Mouse (Mus musculus) liver, adult (tissue): ENCODE measurements around the gene Cdc42bpa.

Source experiments
- GATA4 ChIP-seq: IDR thresholded peaks from 2 replicates; pipeline ENCODE4 v1.6.1; 2014; ENCODE audit warnings: mild to moderate bottlenecking, low read length; ENCODE audit not compliant: insufficient replicate concordance

Gene Cdc42bpa

DNA sequence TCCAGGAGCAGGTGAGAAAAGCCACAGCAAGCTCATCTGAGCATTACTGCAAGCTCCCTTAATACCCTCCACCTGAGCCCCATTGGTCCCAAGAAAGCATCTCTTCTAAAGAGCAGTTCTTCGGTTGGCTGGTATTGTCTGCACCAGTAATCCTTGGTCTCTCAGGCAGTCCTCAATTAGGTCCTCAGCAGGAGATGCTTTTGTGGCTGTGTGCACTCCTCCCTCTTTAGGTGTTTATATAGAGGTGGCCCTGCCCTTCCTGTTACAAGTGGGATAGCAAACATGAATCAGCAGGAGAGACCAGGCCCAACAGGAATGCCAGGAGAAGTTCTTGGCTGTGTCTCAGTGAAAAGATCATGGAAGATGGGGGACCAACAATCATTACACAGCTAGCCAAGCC, 23.9 kb downstream of the Cdc42bpa start:
- TF ChIP-seq GATA4, result no peak

DNA sequence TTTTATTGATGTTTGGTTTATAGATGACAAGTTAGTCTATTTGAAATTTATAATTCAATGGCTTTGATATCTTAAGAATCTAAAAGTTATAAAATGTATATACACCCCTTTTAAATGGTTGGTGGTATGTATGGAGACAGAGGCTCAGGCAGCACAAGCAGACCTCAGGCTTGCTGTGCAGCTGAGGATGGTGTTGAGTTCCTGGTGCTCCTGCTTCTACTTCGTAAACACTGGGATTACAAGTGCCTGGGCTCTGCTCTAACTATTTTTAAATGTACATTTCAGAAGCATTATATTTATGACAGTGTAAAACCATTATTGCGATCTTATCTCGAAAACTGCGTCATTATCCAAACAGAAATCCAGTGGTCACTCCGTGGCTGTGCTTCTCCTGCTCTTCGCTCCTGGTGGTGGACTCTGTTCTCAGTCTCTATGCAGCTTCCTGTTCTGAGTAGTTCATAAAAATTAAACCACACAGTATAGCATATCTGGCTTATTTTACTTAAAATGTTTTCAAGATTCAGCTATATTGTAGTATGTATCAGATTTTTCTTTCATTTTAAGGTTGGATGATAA, 31.5 kb downstream of the Cdc42bpa start:
- 0 out of 2 replicates have a peak, but pooled peaks have one; percentile 13 for TF ChIP-seq GATA4

DNA sequence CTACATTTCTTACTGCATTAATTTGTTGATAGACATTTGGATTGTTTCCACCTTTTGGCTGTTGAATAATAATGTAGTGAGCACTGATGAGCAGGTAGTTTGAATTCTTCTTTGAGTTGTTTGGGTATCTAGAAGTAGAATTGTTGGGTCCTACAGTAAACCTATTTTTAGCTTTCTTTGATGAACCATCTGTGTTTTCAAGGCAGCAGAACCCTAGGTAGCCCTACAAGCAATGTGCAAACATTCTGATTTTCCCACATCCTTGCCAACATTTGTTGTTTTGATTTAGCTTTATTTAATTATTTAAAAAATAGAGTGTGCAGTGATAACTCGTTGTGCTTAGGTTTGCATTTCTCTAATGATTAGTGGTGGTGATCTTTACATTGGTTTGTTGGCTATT, 32.0 kb downstream of the Cdc42bpa start:
- no peak for TF ChIP-seq GATA4

DNA sequence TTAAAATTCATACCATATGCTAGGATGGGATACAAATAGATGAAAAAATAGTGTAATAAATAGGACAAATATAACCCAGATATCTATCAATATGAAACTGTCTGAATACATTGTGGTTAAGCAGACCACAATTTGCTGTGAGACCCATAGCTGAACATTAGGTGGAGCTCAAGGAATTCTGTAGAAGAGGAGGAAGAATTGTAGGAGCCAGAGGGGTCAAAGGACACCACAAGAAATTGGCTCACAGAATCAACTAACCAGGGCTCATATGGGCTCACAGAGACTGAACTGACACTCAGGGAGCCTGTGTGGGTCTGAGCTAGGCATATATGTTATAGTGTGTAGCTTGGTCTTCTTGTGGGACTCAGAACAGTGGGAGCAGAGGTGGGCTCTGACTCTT, 47.8 kb downstream of the Cdc42bpa start:
- TF ChIP-seq GATA4, result no peak

DNA sequence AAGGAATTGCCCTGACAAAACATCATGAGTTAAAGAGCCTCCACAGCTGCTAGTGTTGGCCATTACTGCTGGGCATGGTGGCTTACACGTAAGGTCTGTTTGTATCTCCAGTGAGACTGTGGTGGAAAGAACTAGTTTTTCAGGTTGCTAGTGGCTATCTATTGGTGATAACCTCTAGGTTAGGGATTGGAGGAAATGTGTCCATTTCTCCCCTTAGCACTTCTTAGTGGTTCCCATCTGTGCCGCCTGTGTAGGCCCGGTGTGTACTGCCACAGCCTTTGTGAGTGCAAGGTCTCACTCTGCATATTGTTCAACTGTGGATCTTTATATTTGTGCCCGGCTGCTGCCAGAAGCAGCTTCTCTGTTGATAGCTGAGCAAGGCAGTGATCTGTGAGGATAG, 53.2 kb downstream of the Cdc42bpa start:
- no peak for TF ChIP-seq GATA4

DNA sequence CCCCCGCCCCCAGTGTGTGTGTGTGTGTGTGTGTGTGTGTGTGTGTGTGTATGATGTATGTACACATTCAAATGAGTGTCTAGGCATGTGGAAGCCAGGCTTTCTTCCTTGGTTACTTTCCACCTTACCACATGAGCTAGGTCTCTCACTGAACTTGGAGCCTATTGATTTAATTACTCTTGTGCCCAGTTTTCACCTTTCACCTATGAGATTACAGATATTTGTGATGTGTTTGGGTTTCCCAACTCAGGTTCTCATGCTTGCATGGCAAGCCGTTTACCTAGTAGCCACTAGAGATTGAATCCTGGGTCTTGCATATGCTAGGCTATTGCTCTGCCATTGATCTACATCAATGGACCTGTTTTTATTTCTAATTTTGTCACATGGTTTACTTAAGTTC, 57.9 kb downstream of the Cdc42bpa start:
- TF ChIP-seq GATA4, result 0 out of 2 replicates have a peak, but pooled peaks have one; percentile 9

DNA sequence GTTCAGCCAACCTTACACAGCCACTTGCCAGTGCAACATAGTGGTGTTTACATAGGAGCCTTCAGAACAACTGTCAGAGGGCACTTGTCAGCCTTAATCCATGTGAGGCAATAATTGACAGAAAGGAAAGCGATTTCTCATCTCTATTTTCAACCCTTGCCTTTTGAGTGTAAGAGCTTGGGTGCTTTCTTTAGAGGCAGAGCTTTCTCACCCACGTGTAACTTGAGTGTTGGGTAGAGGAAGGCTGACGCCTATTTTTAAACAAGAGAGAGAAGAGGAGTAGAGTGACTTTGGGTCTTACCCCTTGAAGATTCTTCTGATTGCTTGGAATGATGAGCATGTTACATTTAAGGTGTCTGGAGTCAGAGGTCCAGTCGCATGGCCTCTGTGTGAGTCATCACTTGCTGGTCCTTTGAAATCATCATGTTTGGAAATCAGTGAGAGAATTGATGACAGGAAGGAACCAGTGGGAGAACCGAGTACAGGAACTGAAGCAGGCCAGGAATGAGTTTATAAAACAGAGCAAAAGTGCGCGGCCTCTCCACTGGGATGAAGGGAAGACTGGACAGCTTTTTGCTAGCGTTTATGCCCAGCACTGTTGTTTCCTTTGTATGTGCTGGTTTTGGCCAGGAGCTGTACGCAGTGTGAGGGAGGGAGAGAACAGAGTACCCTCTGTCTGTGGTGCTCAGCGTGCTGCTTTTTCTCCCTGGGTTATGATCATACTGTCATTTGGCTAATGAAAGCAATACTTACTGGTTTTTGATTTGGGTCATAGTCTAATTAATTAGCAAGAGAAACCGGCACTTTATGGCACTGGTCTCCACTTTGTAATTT, 61.4 kb downstream of the Cdc42bpa start:
- no peak for TF ChIP-seq GATA4

DNA sequence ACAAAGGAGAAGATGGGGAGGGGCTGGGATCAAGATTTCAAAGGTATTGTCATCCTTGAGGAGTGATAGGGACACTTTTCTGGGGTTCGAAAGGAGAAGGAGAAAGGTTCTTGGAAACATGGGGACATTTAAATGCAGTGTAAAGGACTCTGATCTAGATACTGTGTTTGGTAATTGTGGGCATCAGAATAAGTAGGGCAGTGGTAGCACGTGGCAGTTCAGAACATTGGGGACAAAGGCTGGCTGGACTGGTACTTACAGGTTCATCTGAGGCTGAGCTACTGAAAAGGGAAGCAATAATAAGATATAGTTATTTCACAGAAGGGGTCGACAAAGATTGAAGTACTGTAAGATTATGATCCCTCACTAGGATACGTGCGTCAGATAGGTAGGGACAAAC, 63.2 kb downstream of the Cdc42bpa start:
- TF ChIP-seq GATA4, result no peak

DNA sequence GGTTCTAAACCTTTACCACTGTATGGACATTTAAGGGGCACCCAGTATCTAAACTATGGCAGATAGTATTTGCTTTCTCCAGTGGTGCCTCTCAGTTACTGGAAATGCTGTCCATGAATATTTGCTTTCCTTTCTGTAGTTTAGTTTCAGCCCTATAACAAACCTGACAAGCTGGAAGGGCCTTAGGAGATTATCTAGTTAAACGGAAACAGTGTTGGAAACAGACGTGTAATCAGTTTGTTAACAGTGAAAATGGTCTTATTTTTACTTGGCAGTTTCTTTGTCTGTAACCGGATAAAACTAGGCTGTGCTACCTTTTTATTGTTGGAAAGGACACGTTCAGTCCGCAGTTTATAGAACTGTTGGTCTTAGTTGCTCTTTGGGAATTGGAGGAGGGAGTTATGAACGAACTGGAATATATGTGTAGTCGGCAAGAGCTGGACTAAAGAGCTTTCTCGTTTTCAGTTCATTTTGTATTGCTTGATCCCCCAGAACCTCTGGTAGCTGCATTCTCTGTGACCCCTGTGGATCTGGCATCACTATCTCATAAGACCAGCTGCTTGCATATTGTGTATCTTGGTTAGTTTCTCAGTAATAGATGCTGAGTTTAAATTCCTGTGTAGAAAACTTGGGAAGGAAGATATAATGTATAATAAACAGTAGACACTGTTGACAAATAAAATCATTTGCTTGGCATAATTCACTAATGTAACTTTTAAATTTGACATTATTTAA, 70.5 kb downstream of the Cdc42bpa start:
- no peak for TF ChIP-seq GATA4

DNA sequence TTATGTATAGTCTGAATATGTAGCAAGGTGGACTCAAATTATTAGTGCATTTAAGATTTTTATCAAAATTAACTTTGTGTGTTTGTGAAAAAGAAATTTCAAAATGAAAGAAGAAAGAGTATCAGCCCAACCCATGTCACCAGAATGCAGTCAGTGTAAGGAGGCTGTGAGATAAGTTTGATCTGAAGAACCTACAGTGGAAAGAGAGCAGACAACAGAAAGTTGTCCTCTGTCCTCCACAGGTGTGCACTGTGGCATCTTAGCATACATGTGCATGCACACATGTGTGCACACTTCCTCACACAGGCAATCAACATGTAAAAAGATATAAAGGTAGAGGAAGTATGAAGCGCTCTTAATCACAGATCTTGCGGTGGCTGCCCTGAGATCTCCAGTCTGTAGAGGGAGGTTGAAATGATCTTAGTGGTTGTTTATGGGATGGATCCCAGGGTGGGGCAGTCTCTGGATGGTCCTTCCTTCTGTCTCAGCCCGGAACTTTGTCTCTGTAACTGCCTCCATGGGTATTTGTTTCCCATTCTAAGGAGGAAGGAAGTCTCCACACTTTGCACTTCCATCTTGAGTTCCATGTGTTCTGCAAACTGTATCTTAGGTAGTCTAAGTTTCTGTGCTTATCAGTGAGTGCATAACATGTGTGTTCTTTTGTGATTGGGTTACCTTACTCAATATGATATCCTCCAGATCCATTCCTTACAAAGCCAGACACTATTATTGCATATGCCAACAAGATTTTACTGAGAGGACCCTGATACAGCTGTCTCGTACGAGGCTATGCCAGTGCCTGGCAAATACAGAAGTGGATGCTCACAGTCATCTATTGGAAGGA, 71.7 kb downstream of the Cdc42bpa start:
- no peak for TF ChIP-seq GATA4

DNA sequence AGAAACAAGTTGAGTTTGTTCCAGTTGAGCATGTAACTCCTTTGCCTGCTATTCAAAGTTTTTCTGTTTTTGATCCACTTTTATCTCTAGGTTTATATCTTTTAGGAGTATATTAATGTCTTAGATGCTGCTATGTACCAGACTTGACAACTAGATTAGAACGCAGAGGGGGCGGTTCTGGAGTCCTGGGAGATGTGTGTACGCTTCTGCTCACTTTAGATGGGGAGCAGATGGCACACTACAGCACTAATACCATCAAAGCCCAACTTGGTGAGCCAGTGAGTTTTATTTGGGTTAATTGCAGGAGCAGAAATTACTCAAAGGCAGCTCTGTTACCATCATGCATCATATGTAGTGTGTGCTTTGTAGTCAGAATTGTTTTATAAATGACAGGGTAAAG, 77.2 kb downstream of the Cdc42bpa start:
- no peak for TF ChIP-seq GATA4

DNA sequence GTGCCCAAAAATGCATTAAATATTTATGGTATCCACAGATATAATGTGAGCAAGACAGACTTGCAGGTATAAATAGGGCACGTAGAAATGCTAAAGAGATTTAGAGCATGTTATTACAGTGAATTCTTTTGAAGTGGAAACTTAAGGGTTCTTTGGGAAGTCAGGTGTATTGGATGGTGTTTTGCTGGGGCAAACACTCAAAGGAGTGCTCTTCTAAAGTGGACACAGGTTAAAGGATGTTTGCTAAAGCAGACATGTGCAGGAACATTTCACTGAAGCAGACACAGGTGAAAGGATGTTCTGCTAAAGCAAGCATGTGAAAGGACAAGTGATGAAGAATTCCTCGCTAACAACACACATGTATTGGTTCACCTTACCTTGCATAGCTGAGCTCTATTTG, 83.9 kb downstream of the Cdc42bpa start:
- no peak for TF ChIP-seq GATA4

DNA sequence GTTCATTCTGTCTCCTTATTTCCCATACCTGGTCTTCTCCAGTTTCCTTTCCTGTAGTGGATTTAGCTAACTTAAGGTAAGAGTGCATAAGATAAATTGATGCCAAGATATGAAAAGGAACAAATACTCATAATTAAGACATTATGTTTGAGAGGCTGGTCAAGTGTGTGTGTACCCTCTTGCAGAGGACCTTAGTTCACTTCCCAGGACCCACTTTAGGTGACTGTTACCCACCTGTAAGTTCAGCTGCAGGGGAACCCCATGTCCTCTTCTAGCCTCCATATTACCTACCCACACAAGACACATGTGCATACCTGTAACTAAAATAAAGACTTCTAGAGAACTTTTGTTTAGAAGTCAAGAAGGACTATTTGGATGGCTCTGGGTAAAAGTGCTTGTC, 84.9 kb downstream of the Cdc42bpa start:
- TF ChIP-seq GATA4, result no peak

DNA sequence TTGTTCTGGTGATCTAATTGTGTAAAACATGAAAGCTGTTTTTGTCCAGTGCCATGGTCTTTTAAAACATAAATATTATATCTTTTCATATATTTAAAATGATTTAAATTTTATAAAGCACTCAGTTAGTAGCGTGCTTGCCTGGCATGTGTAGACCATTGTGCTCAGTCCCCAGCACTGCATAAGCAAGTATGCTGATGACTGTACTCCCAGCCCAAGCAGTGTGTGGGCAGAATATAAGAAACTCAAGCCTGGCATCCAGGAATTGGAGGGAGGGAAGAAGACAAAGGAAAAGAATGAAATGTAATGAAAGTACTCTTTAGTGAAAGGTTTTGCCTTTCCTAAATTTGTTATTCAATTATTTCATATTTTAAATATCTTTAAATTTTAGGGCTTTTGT, 128.9 kb downstream of the Cdc42bpa start:
- TF ChIP-seq GATA4, result no peak

DNA sequence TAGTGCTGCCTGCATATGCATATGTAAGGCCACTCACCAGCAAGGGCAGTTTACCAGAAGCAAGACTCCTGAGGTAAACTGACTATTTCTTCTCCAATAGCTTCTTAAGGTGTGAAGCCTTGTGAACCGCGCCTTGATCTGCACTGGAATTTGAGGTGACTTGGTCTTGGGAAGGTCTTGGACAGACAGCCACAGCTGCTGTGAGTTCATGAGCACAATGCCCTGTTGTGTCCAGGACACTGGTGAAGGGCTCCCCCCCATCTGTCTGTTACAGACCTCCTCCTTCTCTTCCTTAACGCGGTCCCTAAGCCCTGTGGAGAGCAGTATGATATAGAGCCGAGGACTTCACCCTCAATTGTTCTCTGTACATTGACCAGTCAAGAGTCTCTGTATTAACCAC, 138.2 kb downstream of the Cdc42bpa start:
- no peak for TF ChIP-seq GATA4

DNA sequence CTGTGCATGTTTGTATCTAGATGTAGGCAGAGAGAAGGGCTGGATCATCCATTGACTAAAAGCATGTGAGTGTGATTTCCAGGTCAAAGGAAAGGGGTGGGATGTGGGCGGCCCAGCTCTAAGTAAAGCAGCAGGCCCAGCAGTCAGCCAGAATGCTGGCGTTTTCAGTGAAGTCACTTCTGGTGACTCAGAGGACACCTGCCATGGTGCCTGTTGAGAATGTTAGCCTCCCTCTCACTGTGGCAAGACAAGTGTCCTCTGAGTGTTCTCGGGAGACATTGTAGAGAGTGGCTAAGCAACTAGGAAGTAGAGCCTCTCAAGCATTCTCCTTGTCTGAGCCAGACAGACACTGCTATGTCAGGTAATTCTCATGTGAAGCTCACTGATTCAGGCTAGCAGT, 144.3 kb downstream of the Cdc42bpa start:
- TF ChIP-seq GATA4, result no peak

DNA sequence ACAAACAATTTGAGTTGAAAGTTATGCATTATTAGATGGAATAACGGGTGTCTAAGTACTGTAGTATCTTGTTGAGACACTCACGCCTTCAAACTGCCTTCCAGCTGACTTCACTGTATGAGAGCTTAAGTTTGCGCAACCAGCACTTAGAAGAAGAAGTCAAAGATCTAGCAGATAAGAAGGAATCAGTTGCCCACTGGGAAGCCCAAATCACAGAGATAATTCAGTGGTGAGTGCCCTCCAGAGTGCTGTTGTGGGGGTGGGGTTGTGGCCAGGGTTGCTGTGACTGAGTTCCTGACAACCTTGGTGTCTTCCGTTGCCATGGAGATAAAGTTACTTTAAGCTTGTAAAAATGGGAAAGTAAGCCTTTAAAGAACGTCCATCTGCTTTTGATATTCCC, 148.8 kb downstream of the Cdc42bpa start:
- no peak for TF ChIP-seq GATA4
